Mouse (Mus musculus): ENCODE data around the gene Ucn3. TPM values are rescaled to one million over a fixed set of nuclear protein-coding genes. Genes with fewer than 3 reads are reported as not detected.
A peak's percentile ranks its signal among the peaks of the same experiment; 100 is the strongest.

The Ucn3 gene
- 0.43 and 0.51 TPM in 2 replicates for polyA plus RNA-seq (2015; fragmentation: Nextera tagmentation; extraction: Ambion mirVana)

DNA sequence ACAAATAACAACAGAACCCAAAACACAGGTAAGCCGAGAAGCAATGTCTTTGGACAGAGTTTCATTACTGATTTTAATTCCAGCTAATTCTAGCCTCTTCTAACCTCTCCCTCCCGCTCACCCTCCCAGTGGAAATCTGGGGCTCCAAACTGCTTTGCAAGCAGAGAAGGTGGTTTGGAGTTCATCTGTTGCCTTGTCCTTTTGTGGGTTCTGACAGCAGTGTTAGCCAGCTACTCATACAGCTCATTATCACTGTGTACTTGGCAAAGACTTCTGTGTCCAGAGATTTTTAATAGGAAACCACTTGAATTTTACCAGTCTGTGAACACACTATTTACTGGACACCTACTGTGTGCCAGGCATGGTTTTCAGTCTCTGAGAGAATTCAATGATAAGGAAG lies at the start of gene Ucn3:
Gene Ucn3, minus strand, starts transcription at position 101 of the 400 bp plus-strand sequence.
- Histone ChIP-seq H3K27ac (ENCODE audit: low read depth, low read length) (no peak within 1 kb of the TSS; the same call in 1 of the 2 replicates), H3K4me2 (replicated peaks; ENCODE audit: low read depth) (peak within 1 kb of the TSS; percentile 37), H3K27me3 (replicated peaks; ENCODE audit: control insufficient read depth, insufficient read depth, low read length) (no peaks in the 10 kb centered on the region), H3K4me3 (ENCODE audit: low read depth, low read length) (no peak within 1 kb of the TSS), H3K36me3 (ENCODE audit: control insufficient read depth, insufficient read depth) (no peaks in the 10 kb centered on the region), H3K9me3 (ENCODE audit: control insufficient read depth) (no peaks in the 10 kb centered on the region), H3K4me1 (replicated peaks; ENCODE audit: control insufficient read depth, insufficient read depth, low read length) (no peaks in the 10 kb centered on the region), H3K9ac (ENCODE audit: low read depth, low read length) (no peak within 1 kb of the TSS)
- TF ChIP-seq CTCF (IDR thresholded peaks at IDR 0.05; ENCODE audit: low read depth) = no peak
- WGBS = 74% methylated on average over 2 of the region's 2 CpGs
- ATAC-seq = no peak

DNA sequence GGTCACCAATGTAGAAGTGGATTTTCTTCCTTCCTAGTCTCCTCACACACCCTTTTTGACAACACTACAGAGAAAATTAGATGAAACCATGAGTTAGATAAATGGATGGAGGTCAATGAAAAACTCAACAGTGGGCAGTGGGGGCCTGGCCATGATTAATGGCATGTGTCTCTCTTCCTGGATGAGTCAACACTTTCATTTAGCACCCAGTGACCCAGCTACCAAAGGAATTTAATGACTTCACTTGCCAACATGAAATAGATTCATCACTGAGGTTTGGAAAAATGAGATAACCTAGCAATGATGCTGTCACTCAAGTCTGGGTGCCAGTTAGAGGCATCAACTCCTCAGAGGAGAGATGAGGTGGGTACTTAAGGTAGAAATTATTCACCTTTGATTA lies 46.9 kb upstream of the Ucn3 start:
- ATAC-seq = no peak
- H3K36me3 ChIP-seq (ENCODE audit: control insufficient read depth, insufficient read depth) = no peaks in the 10 kb centered on the region
- no peaks in the 10 kb centered on the region for H3K27me3 ChIP-seq (replicated peaks; ENCODE audit: control insufficient read depth, insufficient read depth, low read length)
- H3K4me3 ChIP-seq (ENCODE audit: low read depth, low read length) = no peak overlapping the region
- no peak overlapping the region for H3K4me2 ChIP-seq (replicated peaks; ENCODE audit: low read depth)
- TF ChIP-seq CTCF (IDR thresholded peaks at IDR 0.05; ENCODE audit: low read depth) = no peak
- H3K9ac ChIP-seq (ENCODE audit: low read depth, low read length) = no peak overlapping the region
- H3K9me3 ChIP-seq (ENCODE audit: control insufficient read depth) = no peaks in the 10 kb centered on the region
- no peaks in the 10 kb centered on the region for H3K4me1 ChIP-seq (replicated peaks; ENCODE audit: control insufficient read depth, insufficient read depth, low read length)
- H3K27ac ChIP-seq (ENCODE audit: low read depth, low read length) = no peak overlapping the region

DNA sequence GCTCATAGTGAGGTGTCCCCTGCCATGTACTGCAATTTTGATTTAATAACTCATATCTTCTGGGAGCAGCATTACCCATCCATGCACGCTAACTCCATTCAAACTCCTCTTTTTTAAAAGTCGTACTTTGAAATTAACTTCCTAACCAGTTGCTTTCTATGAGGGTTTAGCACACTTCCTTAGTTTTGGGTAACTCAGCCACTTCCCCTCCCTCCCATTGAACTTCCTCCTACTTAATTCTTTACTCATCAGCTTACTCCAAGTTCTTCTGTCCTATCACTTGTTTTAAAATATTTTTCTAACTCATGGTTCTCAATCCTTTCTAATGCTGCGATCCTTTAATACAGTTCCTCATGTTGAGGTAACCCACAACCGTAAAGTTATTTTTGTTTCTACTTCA lies 23.7 kb upstream of the Ucn3 start:
- Histone ChIP-seq H3K4me1 (replicated peaks; ENCODE audit: control insufficient read depth, insufficient read depth, low read length) (no peaks in the 10 kb centered on the region), H3K36me3 (ENCODE audit: control insufficient read depth, insufficient read depth) (no peaks in the 10 kb centered on the region), H3K27me3 (replicated peaks; ENCODE audit: control insufficient read depth, insufficient read depth, low read length) (no peaks in the 10 kb centered on the region), H3K4me2 (replicated peaks; ENCODE audit: low read depth) (no peak overlapping the region), H3K4me3 (ENCODE audit: low read depth, low read length) (no peak overlapping the region), H3K27ac (ENCODE audit: low read depth, low read length) (no peak overlapping the region), H3K9ac (ENCODE audit: low read depth, low read length) (no peak overlapping the region), H3K9me3 (ENCODE audit: control insufficient read depth) (no peaks in the 10 kb centered on the region)
- WGBS = 89% methylated on average over 4 of the region's 4 CpGs
- no peak for ATAC-seq
- no peak for TF ChIP-seq CTCF (IDR thresholded peaks at IDR 0.05; ENCODE audit: low read depth)

DNA sequence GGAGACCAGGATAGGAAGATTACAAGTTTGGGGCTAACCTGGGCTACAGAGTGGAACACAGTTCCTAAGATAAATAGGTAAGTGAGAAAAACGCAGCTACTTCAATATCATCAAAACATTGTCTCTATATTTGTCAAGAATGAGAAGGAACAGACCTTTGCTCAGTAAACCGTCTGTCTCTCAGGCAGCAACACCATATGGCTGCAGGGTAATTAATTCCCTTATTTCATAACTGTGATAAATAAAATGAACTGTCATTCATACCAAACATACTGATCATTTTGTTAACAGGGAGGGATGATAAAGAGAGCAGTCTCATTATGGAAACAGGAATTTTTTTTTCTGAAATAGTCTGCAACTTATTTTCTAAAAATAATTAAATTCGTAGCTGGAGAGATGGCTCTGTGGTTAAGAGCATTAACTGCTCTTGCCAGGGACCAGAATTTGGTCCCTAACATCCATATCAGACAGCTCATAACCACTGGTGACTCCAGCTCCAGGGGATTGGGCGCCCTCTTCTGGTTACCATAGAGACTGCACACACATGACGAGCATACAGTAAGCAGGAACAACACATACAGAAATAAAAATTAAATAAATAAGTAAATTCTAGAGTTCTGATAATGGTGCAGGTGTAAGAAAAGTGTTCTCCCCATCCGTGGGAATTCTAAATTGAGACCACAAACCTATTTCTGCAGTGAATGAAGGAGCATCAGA lies 6.2 kb upstream of the Ucn3 start:
- Histone ChIP-seq H3K27me3 (replicated peaks; ENCODE audit: control insufficient read depth, insufficient read depth, low read length) (no peaks in the 10 kb centered on the region), H3K4me2 (replicated peaks; ENCODE audit: low read depth) (no peak overlapping the region), H3K9ac (ENCODE audit: low read depth, low read length) (no peak overlapping the region), H3K4me1 (replicated peaks; ENCODE audit: control insufficient read depth, insufficient read depth, low read length) (no peaks in the 10 kb centered on the region), H3K27ac (ENCODE audit: low read depth, low read length) (no peak overlapping the region), H3K36me3 (ENCODE audit: control insufficient read depth, insufficient read depth) (no peaks in the 10 kb centered on the region), H3K4me3 (ENCODE audit: low read depth, low read length) (no peak overlapping the region), H3K9me3 (ENCODE audit: control insufficient read depth) (no peaks in the 10 kb centered on the region)
- 78% methylated on average over 6 of the region's 6 CpGs for WGBS
- ATAC-seq = no peak
- peak; percentile 43 for TF ChIP-seq CTCF (IDR thresholded peaks at IDR 0.05; ENCODE audit: low read depth)

DNA sequence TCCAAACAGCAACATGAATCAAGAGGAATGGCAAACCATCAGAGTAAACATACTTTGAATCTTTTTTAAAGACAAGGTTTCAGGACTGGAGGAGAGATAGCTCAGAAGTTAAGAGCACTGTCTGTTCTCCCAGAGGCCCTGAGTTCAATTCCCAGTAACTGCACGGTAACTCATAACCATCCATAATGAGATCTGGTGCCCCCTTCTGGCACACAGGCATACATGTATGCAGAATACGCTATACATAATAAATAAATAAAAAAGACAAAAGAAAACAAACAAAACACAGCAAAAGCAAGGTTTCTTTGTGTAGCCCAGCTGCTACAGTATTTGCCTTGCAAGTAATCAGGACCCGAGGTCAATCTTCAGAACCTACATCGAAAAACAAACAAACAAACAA lies 4.3 kb upstream of the Ucn3 start:
- no peaks in the 10 kb centered on the region for H3K9me3 ChIP-seq (ENCODE audit: control insufficient read depth)
- WGBS = 87% methylated on average over 4 of the region's 4 CpGs
- ATAC-seq = no peak
- no peak for TF ChIP-seq CTCF (IDR thresholded peaks at IDR 0.05; ENCODE audit: low read depth)
- no peak overlapping the region for H3K9ac ChIP-seq (ENCODE audit: low read depth, low read length)
- H3K36me3 ChIP-seq (ENCODE audit: control insufficient read depth, insufficient read depth) = no peaks in the 10 kb centered on the region
- no peaks in the 10 kb centered on the region for H3K4me1 ChIP-seq (replicated peaks; ENCODE audit: control insufficient read depth, insufficient read depth, low read length)
- H3K4me2 ChIP-seq (replicated peaks; ENCODE audit: low read depth) = no peak overlapping the region
- H3K27me3 ChIP-seq (replicated peaks; ENCODE audit: control insufficient read depth, insufficient read depth, low read length) = no peaks in the 10 kb centered on the region
- no peak overlapping the region for H3K27ac ChIP-seq (ENCODE audit: low read depth, low read length)
- H3K4me3 ChIP-seq (ENCODE audit: low read depth, low read length) = no peak overlapping the region

DNA sequence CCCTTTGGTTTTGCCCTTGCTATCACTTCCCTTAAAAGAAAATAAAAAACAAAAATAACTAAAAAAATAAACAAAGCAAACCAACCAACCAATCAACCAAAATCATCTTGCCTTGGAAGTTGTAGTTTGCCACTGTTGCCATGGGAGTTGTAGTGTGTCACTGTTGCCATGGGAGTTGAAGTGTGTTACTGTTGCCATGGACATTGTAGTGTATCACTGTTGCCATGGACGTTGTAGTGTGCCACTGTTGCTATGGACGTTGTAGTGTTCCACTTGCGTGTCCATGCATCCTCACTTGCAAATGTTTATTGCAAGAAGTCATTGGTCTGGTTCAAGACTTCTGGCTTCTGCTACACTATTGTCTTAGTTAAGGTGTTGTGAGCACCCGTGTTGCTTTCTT lies 2.1 kb upstream of the Ucn3 start:
- Histone ChIP-seq H3K4me2 (replicated peaks; ENCODE audit: low read depth) (no peak overlapping the region), H3K4me1 (replicated peaks; ENCODE audit: control insufficient read depth, insufficient read depth, low read length) (no peaks in the 10 kb centered on the region), H3K4me3 (ENCODE audit: low read depth, low read length) (no peak overlapping the region), H3K9me3 (ENCODE audit: control insufficient read depth) (no peaks in the 10 kb centered on the region), H3K27ac (ENCODE audit: low read depth, low read length) (no peak overlapping the region), H3K27me3 (replicated peaks; ENCODE audit: control insufficient read depth, insufficient read depth, low read length) (no peaks in the 10 kb centered on the region), H3K9ac (ENCODE audit: low read depth, low read length) (no peak overlapping the region), H3K36me3 (ENCODE audit: control insufficient read depth, insufficient read depth) (no peaks in the 10 kb centered on the region)
- WGBS = 86% methylated on average over 4 of the region's 4 CpGs
- no peak for TF ChIP-seq CTCF (IDR thresholded peaks at IDR 0.05; ENCODE audit: low read depth)
- ATAC-seq = no peak
